Mouse (Mus musculus): ENCODE measurements around the gene Kcnip3.

The Kcnip3 gene

DNA sequence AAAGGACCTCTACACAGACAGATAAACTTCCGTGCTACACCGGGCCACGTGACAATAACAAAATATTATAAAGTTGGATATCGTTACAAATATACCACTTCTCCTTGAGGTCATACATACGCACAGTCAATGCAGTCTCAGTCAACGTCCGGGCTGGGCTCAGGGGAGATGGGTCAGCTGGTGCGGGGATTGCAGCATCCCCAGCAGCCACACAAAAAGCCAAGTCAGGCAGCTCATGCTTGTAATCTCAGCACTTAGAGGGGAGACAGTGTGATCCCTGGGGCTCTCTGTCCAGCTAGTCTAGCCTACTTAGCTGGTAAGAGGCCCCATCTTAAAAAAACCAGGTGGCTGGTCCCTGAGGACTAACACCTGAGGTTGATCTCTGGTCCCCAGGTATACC is 50.6 kb downstream of the Kcnip3 start:
- no peak for DNase-seq (ENCODE audit: extremely low read depth, low read depth)

DNA sequence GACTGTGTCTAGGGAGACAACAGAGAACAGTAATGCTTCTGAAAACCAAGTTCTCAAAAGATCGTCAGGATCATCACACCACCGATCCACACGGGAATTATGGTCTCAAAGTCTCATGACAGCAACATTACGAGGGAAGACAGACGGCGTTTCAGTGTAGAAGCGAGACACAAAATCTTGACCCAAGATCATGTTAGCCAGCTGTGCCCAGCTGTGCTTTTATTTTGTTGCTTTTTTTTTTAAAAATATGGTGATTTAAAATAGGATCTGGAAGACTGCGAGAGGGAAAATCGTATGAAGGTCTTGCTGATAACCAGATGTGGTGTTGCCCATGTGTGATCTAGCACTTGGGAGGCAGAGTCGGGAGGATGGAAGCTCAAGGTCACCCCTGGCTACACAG is 51.2 kb downstream of the Kcnip3 start:
- no peak for DNase-seq (ENCODE audit: extremely low read depth, low read depth)

DNA sequence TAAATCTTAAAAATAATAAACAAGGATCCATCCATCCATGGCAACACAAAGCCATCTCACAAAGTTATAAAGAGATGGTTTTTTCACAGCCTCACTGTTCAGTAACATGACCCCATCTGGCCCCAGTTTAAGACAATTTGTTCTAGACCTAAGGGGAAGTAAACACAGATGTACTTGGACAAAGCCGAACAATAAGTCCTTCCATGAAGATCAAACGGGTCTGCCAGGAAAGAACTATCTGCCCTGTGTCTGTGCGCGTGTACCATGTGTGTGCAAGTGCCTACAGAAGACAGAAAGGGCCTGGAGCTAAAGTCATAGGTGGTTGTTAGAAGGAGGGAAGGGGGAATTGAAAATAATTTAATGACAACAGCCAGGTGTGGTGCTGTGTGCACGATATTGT is 51.7 kb downstream of the Kcnip3 start:
- no peak for DNase-seq (ENCODE audit: extremely low read depth, low read depth)

DNA sequence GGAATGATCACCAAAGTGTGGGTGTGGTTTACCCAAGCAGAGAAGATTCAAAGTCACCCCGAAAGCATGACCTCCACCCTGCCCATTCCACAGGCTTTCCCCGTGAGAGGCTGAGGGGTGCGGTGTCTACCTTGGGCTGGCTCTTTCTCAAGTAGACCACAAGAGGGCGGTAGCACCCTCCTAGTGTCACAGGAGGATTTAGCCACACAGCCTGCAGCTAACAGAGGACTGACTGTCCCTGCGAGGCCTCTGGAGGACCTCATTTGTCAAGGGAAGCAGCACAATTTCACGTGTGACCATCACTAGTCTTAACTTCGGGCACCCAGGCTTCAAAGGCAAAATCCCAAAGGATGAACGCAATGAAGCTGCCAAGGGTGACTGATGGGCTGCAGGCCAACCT is 59.6 kb downstream of the Kcnip3 start:
- DNase-seq (ENCODE audit: extremely low read depth, low read depth), result no peak

DNA sequence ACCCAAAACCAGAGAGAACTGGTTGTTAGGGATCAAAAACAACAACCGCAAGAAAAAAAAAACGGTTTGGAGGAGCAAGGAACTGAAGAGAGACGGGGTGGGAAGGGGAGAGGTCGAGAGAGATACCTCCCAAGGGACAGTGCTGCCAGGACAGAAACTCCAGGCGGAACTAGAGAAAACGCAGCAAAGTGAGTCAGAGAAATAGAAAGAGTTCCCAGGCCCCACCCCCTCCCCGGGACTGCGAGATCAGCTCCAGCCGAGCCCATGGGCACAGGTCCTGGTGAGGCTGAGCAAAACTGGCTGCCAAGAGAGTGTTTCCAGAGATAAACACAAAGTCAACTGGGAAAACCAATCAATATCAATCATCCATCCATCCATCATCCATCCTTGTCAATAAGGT is 60.5 kb downstream of the Kcnip3 start:
- DNase-seq (ENCODE audit: extremely low read depth, low read depth), result no peak

DNA sequence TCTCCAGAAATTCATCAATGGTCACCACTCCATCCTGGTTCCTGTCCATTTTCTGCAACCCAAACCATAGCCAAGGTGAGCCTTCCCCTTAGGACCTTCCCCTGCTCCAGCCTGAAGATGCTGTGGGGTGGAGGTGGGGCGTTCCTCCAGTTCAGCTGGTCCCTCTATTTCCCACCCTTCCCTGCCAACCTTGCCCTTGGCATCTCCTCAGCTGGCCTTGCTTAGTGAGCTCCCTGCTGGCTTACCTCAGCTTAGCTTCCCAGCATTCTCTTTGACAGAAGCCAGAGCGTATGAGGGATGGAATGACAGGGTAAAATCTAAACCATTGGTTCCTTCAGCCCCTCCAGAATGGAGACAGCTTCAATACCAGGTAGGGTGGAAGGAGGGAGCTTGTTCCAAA is 62.6 kb downstream of the Kcnip3 start:
- DNase-seq (ENCODE audit: extremely low read depth, low read depth), result no peak

DNA sequence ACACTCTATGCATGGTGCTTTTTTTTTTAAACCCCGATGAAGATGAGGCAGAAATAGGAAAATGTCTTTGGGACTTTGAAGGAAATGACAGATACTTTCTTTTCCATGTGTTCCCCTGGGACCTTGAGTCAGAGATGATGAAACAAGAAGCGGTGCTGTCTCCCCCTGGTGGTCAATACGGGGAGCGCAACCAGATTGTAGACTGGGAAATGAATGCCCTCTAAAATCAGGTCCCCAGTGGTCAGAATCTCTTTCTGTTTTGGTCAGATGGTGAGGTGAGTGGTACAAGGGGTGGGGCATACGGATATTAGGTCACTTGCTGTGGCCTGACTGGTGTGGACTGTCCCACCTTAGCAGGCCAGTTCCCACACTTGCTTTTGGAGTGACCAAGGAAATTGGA is 68.1 kb downstream of the Kcnip3 start:
- peak; percentile 44 for DNase-seq (ENCODE audit: extremely low read depth, low read depth)

DNA sequence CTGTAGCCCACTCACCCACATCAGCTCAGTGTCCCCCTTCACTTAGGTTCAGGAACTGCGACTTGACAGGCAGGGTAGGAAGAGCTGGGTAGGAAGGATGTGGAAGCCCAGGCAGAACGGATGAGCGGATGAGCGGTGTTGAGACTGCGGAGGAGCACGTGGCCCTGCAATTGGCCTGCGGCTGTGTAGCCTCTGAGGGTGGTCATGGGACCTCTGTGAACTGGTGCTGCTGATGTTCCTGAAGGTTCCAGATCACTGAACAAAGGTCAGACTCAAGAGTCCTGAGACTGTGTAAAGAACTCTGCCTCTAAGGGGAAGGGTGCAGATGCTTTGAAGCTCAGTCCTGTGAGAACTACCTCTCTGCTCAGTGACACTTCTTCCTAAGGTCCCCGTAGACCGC is 68.8 kb downstream of the Kcnip3 start:
- DNase-seq (ENCODE audit: extremely low read depth, low read depth), result no peak

DNA sequence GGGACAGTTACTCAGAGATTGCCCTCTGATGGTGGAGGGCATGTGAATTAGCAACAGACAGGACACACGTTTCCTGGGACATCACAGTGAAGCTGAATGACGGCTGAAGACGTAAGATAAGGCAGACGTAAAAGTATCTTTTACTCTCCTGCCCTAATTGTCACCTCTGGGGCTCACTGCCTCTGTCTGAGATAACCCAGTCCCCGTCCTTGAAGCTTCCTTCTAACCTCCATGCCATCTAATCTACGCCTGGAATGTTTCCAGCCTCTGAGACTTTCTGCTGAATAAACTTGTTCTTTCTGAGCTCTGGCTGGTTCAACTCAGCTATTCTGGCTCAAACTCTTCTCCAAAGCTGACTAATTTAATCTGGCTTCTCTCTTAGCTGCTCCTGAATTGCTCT is 70.1 kb downstream of the Kcnip3 start:
- DNase-seq (ENCODE audit: extremely low read depth, low read depth), result peak; percentile 69

DNA sequence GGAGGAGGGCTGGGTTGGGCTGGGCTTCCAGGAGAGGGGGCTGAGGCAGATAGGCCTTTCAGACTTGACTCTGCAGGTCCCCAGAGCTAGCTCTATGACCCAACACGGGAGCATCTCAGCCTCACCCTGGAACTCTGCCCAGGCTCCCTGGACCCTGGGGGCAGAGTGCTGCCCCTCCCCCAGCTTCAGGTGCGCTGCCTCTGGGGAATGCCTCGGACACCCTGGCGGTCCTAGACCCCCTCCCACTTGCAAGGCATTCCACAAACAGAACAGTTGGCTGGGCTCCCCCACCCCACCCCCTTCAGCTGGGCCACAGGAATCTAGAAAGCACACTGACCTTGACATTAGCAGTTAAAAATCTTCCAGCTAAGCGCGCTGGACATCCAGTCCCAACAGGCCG is 72.2 kb downstream of the Kcnip3 start:
- DNase-seq (ENCODE audit: extremely low read depth, low read depth), result no peak

DNA sequence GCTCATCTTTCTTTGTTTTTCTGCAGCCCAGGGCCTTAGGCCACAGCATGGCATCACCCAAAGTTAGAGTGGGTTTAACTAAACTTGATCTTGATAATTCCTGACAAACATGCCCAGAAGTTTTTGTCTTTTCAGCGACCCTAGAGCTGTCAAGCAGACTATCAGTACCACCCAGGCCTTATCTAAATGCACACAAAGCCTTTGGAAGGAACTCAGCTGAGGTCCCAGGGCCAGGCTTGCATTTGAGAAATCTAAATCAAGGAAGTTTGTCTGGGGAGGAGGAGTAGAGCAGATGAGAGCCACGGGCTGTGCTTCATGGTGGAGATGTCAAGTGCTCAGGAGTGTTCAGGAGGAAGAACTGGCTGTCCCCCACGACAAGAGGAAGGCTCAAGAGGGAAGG is 75.0 kb downstream of the Kcnip3 start:
- no peak for DNase-seq (ENCODE audit: extremely low read depth, low read depth)

DNA sequence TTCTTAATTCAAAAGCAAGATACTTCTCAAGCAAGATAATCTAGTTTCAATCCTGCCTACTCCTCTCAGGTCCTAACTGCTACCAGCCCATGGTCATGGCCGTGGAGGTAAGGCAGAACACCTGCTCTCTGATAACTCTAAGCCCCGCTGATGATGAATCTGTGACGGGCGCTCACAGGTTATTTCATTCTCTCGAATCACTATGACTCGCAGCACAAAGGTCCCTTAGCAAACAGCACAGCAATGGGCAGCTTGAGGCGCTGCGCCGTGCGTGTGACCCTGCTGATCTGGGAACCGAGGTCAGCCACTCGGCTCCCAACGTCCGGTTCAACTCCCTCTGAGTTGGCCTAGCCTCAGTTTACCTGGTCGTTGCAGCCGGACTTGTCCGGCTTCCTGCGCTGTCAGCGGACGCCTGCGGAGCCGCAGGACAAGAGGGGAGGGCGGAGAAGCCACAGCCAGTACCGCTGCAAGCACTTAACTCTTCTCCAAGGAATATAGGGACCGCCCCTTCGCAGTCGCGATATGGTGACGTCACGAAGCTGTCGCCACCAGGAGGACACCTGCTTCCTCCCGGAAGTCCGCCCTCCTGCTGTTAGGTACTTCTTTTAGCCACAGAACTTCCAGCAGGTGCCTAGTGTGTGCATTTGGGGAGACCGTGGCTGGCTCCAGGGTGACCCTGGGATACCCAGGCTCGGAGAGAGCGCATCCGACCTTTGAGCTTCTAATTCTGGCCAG is 77.7 kb downstream of the Kcnip3 start, which contains the start of gene Fahd2a:
Gene Fahd2a, minus strand, starts transcription at position 511 of the 735 bp plus-strand sequence.
- DNase-seq (ENCODE audit: extremely low read depth, low read depth), result peak; percentile 89

DNA sequence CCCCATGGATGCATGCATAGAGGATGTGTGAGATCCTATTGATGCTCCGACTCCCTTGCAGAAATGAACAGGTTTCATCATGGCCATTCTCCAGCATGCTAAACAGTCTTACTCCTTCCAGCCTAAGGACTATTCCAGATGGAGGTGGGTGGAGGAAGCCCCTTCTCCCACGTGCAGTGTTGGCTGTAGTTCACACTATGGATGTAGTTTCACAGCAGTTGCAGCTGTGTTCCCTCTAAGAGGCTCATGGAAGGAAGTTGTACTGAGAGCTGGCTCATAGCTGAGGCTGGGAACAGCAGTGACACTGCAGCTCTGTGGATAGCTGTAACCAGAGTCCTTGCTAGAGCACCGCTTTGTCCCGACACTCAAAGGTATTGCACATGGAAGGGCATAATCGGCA is 84.2 kb downstream of the Kcnip3 start:
- no peak for DNase-seq (ENCODE audit: extremely low read depth, low read depth)

DNA sequence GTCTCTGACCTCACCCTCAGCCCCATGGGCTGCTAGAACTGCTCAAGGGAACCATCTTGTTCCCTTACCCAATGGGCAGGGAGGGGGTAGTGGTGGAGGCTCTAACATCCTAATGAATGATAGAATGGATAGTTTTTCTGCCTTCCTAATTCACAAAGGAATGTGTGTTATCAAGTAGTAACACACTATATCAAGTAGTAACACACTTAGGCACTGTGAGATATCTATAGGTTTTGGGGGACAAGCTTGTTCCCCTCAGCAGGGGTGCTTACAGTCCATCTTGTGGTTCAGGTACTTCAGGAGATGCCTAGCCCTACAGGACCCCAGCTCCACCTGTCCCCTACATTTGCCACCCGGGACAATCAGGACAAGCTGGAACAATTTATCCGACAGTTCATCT is 86.3 kb downstream of the Kcnip3 start:
- DNase-seq (ENCODE audit: extremely low read depth, low read depth), result no peak

DNA sequence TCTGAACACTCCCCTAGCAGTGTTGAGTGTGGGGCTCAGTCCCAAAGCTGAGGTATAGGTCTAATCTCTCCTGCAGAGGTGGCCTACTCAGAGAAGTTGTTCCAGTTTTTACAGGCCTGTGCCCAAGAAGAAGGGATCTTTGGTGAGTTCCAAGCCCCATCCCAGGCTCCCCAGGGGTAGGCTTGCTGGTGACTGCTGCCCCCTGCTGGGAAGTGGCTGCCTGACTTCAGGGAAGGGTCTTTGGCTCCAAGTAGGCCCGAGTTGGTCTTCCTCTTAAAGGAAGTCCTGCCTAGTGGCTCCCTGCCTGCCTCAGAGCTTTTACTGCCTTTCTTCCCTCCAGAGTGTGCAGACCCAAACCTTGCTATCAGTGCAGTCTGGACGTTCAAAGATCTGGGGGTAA is 86.8 kb downstream of the Kcnip3 start:
- no peak for DNase-seq (ENCODE audit: extremely low read depth, low read depth)

DNA sequence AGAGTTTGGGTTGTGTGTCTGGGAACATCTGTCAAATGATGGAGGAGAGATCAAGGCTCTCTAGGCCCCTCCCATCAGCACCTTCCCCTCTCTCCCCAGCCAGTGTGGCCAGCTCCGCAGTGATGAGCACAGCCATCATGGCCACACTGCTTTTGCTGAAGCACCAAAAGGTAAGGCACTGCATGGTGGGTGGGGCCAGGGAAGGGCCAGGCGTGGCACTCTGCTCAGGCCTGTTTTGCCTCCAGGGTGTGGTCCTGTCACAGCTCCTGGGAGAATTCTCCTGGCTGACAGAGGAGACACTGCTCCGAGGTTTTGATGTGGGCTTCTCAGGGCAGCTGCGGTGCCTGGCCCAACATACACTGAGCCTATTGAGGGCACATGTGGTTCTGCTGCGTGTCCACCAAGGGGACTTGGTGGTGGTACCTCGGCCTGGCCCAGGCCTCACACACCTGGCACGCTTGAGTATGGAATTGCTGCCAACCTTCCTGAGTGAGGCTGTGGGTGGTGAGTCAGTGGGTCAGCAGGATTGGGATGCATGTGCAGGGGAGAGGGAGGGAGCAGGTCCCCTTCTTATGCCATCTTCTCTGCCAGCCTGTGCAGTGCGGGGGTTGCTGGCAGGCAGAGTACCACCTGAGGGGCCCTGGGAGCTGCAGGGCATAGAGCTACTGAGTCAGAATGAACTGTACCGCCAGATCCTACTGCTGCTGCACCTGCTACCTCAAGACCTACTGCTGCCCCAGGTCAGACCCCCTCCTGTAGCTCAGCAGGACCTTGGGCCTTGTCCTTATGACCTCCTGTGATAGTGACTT is 88.2 kb downstream of the Kcnip3 start:
- no peak for DNase-seq (ENCODE audit: extremely low read depth, low read depth)

DNA sequence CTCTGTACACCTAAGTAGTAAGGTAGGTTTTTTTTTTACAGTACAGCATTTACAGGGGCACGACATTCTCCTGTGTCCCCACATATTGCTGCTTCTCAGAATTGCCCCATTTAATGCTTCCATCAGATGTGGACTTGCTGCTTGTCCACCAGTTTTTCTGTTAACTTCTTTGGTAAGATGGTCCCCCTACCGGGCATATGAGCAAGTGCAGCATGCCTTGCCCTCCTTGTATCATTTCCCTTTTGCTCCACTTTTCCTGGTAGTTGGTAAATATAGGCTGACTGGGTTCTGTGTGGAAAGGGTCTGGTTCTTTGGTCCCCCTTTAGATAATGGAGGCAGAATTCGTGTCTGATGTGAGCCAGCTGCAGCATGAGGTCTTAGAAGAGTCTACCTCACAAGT is 91.7 kb downstream of the Kcnip3 start:
- no peak for DNase-seq (ENCODE audit: extremely low read depth, low read depth)

DNA sequence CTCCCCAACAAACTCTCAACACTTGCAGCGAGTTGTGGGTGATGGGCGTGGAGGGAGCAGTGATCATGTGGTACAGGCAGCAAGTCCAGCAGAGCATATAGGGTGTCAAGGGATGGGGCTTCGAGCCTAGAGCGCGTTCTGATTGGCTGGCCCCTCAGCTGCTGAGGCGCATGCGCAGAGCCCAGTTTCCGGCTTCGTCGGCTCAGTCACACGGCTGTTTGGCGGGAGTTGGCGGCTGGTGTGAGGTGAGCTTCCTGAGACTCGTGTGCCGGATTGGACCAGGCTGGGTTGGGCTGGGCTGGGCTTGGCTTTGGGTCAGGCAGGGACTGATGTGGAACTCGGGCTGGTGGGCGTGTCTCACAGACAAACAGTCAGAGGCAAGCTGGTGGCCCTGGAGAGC is 96.9 kb downstream of the Kcnip3 start, which contains the start of gene Gpat2:
Gene Gpat2, plus strand, starts transcription at position 223 of the 400 bp plus-strand sequence.
- no peak for DNase-seq (ENCODE audit: extremely low read depth, low read depth)

DNA sequence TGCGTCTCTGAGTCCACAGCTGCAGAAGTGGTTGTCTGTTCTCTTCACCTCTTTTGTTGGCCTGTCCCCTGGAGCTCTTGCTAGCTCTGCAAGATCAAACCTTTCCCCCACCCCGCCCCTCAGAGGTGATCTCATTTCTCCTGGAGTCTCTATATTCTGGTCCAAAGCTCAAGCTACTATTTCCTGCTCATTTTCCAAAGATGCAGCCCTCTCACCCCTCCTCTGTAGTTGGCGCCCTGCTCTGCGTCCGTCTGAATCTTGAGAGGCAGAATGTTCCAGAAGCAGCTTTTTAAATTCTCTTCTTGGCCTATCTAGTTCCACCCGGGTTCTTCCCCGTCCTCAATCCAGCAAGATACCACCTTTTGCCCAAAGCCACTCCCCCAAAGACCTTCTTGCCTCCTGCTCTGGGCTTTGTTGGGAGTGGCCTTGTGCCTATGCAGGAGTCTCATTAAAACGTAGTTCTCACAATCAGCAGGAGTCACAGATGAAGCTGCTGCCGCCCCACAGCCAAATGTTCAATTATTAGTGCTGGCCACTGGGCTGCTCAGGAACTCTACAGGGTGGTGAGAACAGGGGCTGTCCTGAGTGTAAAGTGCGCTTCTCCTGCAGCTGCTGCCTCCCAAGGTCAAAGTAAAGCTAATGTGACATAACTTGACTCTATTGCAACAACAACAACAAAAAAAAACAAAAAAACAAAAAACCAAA is 103.5 kb downstream of the Kcnip3 start:
- DNase-seq (ENCODE audit: extremely low read depth, low read depth), result no peak

DNA sequence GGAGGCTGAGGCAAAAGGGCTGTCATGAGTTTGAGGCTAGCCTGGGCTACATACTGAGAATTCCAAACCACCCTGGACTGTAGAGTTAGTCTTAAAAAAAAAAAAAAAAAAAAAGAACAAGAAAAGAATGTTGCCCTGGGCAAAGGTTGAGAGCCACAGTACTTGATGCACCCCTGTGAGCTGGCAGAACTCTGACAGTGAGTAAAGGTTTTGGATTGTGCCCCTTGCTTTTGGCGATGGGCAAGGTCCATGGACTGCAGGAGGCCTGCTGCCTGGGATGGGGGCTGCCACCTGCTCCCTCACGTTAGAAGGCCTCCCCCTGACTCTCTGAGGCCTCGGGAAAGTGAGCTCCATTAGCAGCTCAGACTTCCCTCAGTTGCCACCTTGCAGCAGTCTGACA is 105.2 kb downstream of the Kcnip3 start:
- no peak for DNase-seq (ENCODE audit: extremely low read depth, low read depth)

DNA sequence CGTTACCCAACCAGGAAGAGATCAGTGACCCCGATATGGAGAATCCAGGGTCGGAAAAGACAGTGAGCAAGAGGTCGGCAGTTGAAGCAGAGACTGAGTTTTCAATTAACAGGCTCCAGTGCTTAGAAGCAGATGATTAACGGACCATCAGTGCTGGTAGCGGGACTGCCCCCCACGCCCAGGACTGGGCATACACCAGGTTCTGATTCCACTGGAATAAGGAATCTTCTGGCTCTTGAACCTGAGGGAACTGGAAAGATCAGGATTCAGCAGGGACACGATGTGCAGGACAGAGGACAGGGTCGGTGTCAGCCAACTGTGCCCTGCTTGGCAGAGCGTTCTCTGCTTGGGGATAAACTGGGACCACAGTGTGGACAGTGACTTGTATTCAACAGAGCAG is 106.1 kb downstream of the Kcnip3 start:
- DNase-seq (ENCODE audit: extremely low read depth, low read depth), result no peak

DNA sequence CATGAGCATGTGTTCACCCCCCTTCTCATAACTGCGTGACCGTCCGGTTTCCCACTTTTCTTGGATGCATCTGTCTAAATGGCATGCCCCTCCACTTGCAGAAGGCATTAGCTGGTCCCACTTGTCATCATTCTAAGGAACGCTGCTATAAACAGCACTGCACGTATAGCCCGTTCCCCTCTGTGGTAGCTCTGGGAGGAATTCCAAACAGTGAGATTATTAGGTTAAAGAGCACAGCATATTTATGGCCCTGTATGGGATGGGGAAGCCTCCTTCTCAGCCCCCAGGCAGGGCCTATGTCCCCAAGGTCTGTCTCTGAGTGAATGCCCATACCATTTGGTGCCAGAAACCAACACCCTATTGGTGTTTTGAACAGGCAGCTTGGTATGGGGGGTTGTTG is 110.8 kb downstream of the Kcnip3 start:
- no peak for DNase-seq (ENCODE audit: extremely low read depth, low read depth)

Data from MEL-GATA-1-ER (cell line).